Mouse (Mus musculus) stomach, embryonic 16.5 days (tissue): ENCODE results near the gene Siah2. TPM values are rescaled to one million over a fixed set of nuclear protein-coding genes. Genes with fewer than 3 reads are reported as not detected.

Experiments
- ATAC-seq: fragments of 200-750 bp; cut with Nextera tagmentation; 2 replicates; pipeline ENCODE4 v1.8.0; 2017; ENCODE audit warnings: moderate number of reproducible peaks, moderate TSS enrichment; ENCODE audit not compliant: insufficient read depth, low FRiP score
- H3K27ac ChIP-seq: fragments of 300-500 bp; sonication (generic); 2 replicates; pipeline ENCODE4 v1.5.1; 2014; ENCODE audit warnings: low read length
- H3K27me3 ChIP-seq: fragments of 300-500 bp; sonication (generic); 2 replicates; pipeline ENCODE4 v1.6.1; 2014; ENCODE audit warnings: low read length, control low read depth, mixed read lengths; ENCODE audit not compliant: control insufficient read depth, insufficient read depth
- H3K36me3 ChIP-seq: fragments of 300-500 bp; sonication (generic); 2 replicates; pipeline ENCODE4 v1.6.1; 2014; ENCODE audit warnings: low read length; ENCODE audit not compliant: control insufficient read depth, insufficient read depth
- H3K4me1 ChIP-seq: fragments of 300-500 bp; sonication (generic); 2 replicates; pipeline ENCODE4 v1.6.1; 2014; ENCODE audit warnings: low read length, control low read depth, mixed read lengths; ENCODE audit not compliant: control insufficient read depth, insufficient read depth
- H3K4me2 ChIP-seq: fragments of 300-500 bp; sonication (generic); 2 replicates; pipeline ENCODE4 v1.6.1; 2014; ENCODE audit warnings: low read depth, low read length, mixed read lengths
- H3K4me3 ChIP-seq: fragments of 300-500 bp; sonication (generic); replicated peaks from 2 replicates; pipeline ENCODE4 v1.5.1; 2014; ENCODE audit warnings: mild to moderate bottlenecking, low read length
- H3K9ac ChIP-seq: fragments of 300-500 bp; sonication (generic); 2 replicates; pipeline ENCODE4 v1.6.1; 2014; ENCODE audit warnings: low read length
- H3K9me3 ChIP-seq: fragments of 300-500 bp; sonication (generic); replicated peaks from 2 replicates; pipeline ENCODE4 v1.6.1; 2016; ENCODE audit warnings: low read length, control low read depth; ENCODE audit not compliant: control insufficient read depth
- WGBS: fragments of 180-500 bp; shearing (Covaris S2); extraction: QIAGEN DNeasy Blood & Tissue Kit; methylation state at CpG from one replicate; pipeline ENCODE4 v1.1.7; 2014; 5-methylcytosine and 5-hydroxymethylcytosine counted together
- polyA plus RNA-seq: library from polyadenylated mRNA; unstranded; fragments of >200 nt; fragmentation: Nextera tagmentation; extraction: Ambion mirVana; gene quantifications from 2 replicates; pipeline ENCODE4 v1.2.1, GENCODE M21; 2015

Gene Siah2
- polyA plus RNA-seq, 1 experiment from 2014 or later = 3.1 TPM

DNA sequence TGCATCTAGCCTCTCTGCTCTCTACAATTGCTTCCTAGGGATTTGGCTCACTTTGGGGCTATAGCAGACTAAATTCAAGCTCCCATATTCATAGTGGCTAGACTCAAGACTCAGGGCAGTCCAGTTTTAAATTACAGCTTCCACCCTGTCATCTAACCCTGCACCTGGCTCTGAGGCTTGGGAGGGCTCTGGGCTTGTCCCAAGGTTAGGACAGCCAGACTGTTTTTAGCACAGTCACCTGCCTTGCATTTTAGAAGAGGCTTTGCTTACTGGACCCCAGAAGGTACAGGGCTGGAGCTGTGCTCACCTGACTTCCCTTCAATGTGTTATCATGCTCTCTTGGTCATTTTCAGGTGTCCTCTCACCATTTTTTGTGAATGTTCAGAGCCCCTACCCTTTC is 32.6 kb upstream of the Siah2 start:
- Histone ChIP-seq H3K36me3 (no peaks in the 10 kb centered on the region), H3K4me2 (no peak overlapping the region), H3K9ac (no peak overlapping the region), H3K27me3 (no peaks in the 10 kb centered on the region), H3K4me1 (no peaks in the 10 kb centered on the region), H3K9me3 (no peaks in the 10 kb centered on the region), H3K4me3 (no peak overlapping the region), H3K27ac (no peak overlapping the region)
- no peak for ATAC-seq

GRCm38 (mm10) chr3:58723656-58724055 is 31.5 kb upstream of the Siah2 start:
- H3K4me2 ChIP-seq = no peak overlapping the region
- no peak for ATAC-seq
- no peaks in the 10 kb centered on the region for H3K27me3 ChIP-seq
- H3K4me3 ChIP-seq = no peak overlapping the region
- H3K27ac ChIP-seq = no peak overlapping the region
- 94% methylated on average over 2 of the region's 2 CpGs for WGBS
- H3K36me3 ChIP-seq = no peaks in the 10 kb centered on the region
- H3K9me3 ChIP-seq = no peaks in the 10 kb centered on the region
- no peaks in the 10 kb centered on the region for H3K4me1 ChIP-seq
- no peak overlapping the region for H3K9ac ChIP-seq

DNA sequence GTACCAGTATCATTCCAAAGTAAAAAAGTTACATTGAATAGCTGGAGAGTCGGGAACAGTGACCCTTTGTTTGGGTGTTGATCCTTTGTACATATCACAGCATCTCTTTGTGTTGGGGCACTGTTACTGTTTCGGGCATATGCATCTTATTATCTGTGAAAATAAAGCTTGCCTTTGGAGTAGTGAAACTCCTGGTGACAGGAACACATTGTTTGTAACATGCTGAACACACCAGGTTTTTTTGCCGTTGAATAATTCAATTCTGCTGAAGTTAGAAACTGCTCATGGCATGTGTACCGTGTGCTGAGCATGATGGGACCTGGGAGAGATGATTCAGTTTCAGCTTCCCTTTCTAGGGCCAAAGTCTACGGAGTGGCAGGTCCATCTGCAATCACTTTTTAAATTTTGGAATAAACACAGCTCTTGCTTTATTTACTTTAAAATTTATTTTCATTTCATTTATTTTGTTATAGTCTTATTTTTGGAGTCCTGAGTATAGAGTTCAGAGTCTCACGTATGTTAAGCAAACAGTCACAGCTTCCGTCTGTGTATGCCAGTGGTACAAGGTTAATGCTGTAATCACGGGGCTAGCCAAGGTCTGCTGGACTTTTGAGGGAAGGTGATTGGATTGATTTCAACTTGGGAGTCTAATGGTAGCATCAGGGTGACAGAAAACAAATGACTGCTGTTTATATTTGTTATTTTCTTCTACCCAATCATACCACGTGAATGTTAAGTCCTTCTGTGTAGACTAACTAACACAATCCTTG is 27.4 kb upstream of the Siah2 start:
- Histone ChIP-seq H3K27me3 (no peaks in the 10 kb centered on the region), H3K27ac (no peak overlapping the region), H3K36me3 (no peaks in the 10 kb centered on the region), H3K4me1 (no peaks in the 10 kb centered on the region), H3K9ac (no peak overlapping the region), H3K4me2 (no peak overlapping the region), H3K4me3 (no peak overlapping the region), H3K9me3 (peaks cover 3% of the 10 kb centered on the region; the same call in 1 of the 2 replicates)
- WGBS = 70% methylated on average over 9 of the region's 9 CpGs
- ATAC-seq = no peak

DNA sequence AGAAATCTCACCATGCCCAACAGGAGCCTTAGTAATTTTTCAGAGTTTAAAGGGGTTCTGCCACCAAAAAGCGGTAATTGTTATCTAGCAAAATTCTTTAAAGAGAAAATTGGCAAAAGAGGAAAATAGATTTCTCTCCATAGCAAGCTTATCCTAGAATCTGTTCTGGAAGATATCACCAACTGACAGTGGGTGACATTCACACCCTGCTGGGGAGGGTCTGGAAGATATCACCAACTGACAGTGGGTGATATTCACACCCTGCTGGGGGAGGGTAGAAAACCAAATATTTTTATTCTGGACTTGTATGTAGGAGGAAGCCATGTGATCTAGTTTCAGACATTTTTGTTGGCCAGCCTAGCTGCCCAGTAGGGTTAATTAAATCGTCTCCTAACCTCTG is 24.5 kb upstream of the Siah2 start:
- H3K27ac ChIP-seq = no peak overlapping the region
- no peak overlapping the region for H3K4me2 ChIP-seq
- no peak for ATAC-seq
- no peaks in the 10 kb centered on the region for H3K4me1 ChIP-seq
- 62% methylated on average over 2 of the region's 2 CpGs for WGBS
- H3K9ac ChIP-seq = no peak overlapping the region
- H3K36me3 ChIP-seq = no peaks in the 10 kb centered on the region
- H3K4me3 ChIP-seq = no peak overlapping the region
- peaks cover 3% of the 10 kb centered on the region; the same call in 1 of the 2 replicates for H3K9me3 ChIP-seq
- no peaks in the 10 kb centered on the region for H3K27me3 ChIP-seq

DNA sequence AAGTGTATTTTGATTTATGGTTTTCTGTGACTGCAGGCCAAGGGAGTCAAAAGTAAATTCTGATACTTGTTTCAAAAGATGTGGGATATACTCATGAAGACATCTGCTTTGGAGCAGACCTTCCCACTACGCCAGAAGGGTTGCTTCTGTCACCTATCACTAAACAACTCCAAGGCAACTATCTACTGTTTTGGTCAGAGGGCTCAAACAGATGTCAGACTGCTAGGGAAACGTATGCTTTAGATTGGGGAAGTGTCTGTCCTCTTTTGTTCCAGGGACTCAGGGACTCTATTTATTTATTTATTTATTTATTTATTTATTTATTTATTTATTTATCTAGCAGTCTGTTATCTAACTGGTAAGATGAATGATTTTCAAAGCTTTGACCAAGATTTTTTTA is 22.6 kb upstream of the Siah2 start:
- 65% methylated on average over 2 of the region's 2 CpGs for WGBS
- H3K27me3 ChIP-seq = no peaks in the 10 kb centered on the region
- no peaks in the 10 kb centered on the region for H3K36me3 ChIP-seq
- peaks cover 3% of the 10 kb centered on the region; the same call in 1 of the 2 replicates for H3K9me3 ChIP-seq
- no peak overlapping the region for H3K4me2 ChIP-seq
- H3K4me1 ChIP-seq = no peaks in the 10 kb centered on the region
- no peak for ATAC-seq
- no peak overlapping the region for H3K27ac ChIP-seq
- no peak overlapping the region for H3K4me3 ChIP-seq
- H3K9ac ChIP-seq = no peak overlapping the region

DNA sequence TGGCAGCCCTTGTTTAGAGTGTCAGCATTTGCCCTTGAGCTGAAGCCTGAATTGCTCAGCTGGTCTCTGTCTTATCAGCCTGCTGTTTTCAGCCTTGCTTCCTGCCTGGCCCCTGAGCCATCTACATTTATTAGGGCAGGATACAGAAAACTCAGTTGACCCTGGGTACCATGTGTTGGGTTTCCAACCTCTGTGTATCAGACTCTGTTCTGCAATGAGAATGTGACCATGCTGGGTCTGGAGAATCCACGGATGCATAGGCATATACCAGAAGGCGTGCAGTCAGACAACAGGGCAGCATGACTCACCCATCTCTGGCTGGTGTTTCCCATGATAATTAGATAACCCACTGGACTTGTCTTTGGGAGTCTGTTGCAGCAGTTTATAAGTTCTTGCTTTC is 21.8 kb upstream of the Siah2 start:
- Histone ChIP-seq H3K4me3 (no peak overlapping the region), H3K4me2 (no peak overlapping the region), H3K9ac (no peak overlapping the region), H3K36me3 (no peaks in the 10 kb centered on the region), H3K9me3 (peaks cover 3% of the 10 kb centered on the region; the same call in 1 of the 2 replicates), H3K27ac (no peak overlapping the region), H3K4me1 (no peaks in the 10 kb centered on the region), H3K27me3 (no peaks in the 10 kb centered on the region)
- WGBS = 57% methylated on average over 2 of the region's 2 CpGs
- ATAC-seq = no peak

DNA sequence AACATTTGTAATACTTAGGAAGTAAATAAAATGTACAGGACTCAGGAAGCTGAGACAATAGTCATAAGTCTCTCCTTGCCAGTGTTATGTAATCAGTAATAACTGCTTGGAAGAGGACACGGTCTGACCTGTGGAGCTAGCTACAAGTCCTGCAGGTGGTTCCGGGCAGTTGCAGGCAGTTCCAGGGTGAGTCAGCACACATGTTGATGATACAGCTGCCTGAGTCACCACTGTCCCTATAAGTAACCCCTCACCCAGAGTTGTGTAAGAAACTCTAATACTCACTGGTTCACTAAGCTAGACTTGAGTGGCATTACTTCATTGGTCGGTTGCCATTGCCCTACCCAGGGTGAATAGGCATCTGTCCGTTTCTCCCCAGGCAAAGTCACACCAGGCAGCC is 21.0 kb upstream of the Siah2 start:
- Histone ChIP-seq H3K36me3 (no peaks in the 10 kb centered on the region), H3K27ac (no peak overlapping the region), H3K4me3 (no peak overlapping the region), H3K9me3 (peaks cover 3% of the 10 kb centered on the region; the same call in 1 of the 2 replicates), H3K4me2 (no peak overlapping the region), H3K27me3 (no peaks in the 10 kb centered on the region), H3K4me1 (no peaks in the 10 kb centered on the region), H3K9ac (no peak overlapping the region)
- WGBS = 75% methylated on average over 4 of the region's 4 CpGs
- ATAC-seq = no peak

GRCm38 (mm10) chr3:58704547-58704946 is 12.3 kb upstream of the Siah2 start:
- H3K4me1 ChIP-seq = no peaks in the 10 kb centered on the region
- no peak overlapping the region for H3K4me2 ChIP-seq
- ATAC-seq = no peak
- H3K36me3 ChIP-seq = no peaks in the 10 kb centered on the region
- H3K9ac ChIP-seq = no peak overlapping the region
- no peaks in the 10 kb centered on the region for H3K9me3 ChIP-seq
- H3K4me3 ChIP-seq = no peak overlapping the region
- no peak overlapping the region for H3K27ac ChIP-seq
- no peaks in the 10 kb centered on the region for H3K27me3 ChIP-seq
- WGBS = 74% methylated on average over 4 of the region's 4 CpGs

GRCm38 (mm10) chr3:58703748-58704147 is 11.5 kb upstream of the Siah2 start:
- Histone ChIP-seq H3K4me3 (no peak overlapping the region), H3K27me3 (no peaks in the 10 kb centered on the region), H3K9ac (no peak overlapping the region), H3K9me3 (no peaks in the 10 kb centered on the region), H3K4me2 (no peak overlapping the region), H3K4me1 (no peaks in the 10 kb centered on the region), H3K27ac (no peak overlapping the region), H3K36me3 (no peaks in the 10 kb centered on the region)
- no peak for ATAC-seq
- WGBS = 69% methylated on average over 9 of the region's 9 CpGs
